Mouse (Mus musculus): ENCODE measurements around the gene Sf3a2.
"Not testable (repeated sequence)": the region's sequence is repeated elsewhere in the genome, so short reads cannot be mapped to it uniquely, and the experiment has no call there.

The Sf3a2 gene

DNA sequence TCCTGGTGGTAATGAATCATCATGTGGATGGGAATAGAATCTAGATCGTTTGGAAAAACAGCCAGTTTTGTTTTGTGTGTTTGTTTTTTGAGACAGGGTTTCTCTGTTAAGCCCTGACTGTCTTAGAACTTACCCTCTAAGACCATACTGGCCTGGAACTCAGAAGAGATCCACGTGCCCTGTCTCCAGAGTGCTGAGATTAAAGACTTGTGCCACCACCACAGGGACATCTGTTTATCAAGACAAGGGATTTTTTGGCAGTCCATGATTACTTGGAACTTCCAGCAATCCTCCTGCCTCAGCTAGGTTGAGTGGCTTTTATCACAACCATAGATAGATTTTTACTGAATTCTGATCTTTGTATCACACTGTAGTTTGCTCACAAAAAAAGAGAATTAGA, 26.8 kb downstream of the Sf3a2 start:
- no peak for DNase-seq (ENCODE audit: low spot score in 2 of 2)

GRCm38 (mm10) chr10:80826151-80827062, 28.4 kb downstream of the Sf3a2 start, which contains the start of gene Oaz1:
Gene Oaz1 (plus strand): TSS chr10:80826656.
- DNase-seq (ENCODE audit: low spot score in 2 of 2), result peak; percentile 100

GRCm38 (mm10) chr10:80827063-80827869, 29.3 kb downstream of the Sf3a2 start:
- no peak for DNase-seq (ENCODE audit: low spot score in 2 of 2)

- DNase-seq (ENCODE audit: low spot score in 2 of 2), result no peak
Measured at GRCm38 (mm10) chr10:80827870-80828420, 29.9 kb downstream of the Sf3a2 start.

DNA sequence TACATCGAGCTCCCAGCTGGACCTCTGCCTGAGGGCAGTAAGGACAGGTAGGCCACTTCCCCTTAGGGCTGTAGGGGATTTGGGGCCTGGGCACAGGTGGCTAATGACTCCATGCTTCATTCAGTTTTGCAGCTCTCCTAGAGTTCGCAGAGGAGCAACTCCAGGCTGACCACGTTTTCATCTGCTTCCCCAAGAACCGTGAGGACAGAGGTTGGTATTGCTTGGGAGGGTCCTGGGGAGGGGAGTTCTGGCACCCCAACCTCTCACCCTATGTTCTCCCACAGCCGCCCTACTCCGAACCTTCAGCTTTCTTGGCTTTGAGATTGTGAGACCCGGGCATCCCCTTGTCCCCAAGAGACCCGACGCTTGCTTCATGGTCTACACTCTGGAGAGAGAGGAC, 30.6 kb downstream of the Sf3a2 start:
- not testable (repeated sequence) for DNase-seq (ENCODE audit: low spot score in 2 of 2)

GRCm38 (mm10) chr10:80829359-80830278, 31.6 kb downstream of the Sf3a2 start:
- no peak for DNase-seq (ENCODE audit: low spot score in 2 of 2)

DNA sequence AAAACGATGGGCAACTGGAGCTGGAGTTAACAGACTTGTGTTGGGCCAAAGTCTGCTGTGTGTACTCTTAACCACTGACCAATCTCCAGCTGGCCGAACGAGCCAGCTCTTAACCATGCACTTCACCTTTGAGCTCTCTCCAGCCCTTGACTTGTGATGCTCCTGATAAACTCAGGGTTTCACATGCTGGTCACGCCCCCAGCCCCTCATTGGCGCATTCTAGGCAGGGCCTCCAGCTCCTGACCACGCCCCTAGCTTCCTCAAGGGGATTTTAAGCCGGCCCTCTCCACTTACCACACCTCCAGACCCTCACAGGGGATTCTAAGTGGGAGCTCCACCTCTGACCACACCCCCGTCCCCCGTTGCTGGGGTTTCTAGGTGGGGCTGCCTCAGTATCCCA, 33.1 kb downstream of the Sf3a2 start:
- DNase-seq (ENCODE audit: low spot score in 2 of 2), result no peak

- DNase-seq (ENCODE audit: low spot score in 2 of 2), result no peak
Measured at GRCm38 (mm10) chr10:80832818-80833217, 34.8 kb downstream of the Sf3a2 start.

GRCm38 (mm10) chr10:80835617-80836016, 37.6 kb downstream of the Sf3a2 start:
- no peak for DNase-seq (ENCODE audit: low spot score in 2 of 2)

DNA sequence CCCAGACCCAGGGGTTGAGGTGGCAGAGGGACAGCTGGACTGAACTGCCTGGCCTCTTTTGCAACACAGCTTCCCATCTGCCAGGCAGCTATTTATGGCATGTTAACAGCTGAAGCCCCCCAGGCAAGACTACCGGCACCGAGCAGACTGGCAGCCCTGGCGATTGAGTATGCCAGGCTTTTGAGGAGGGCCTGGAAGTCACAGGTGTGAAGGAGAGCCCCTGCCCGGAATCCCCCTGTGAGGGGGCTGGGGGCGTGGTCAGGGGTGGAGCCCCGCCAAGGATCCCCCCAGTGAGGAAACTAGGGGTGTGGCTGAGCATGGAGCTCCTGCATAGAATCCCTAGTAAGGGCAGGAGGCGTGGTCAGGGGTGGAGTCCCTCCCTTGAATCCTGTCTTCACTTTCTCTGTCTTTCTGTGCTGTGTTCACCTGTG, 39.0 kb downstream of the Sf3a2 start:
- DNase-seq (ENCODE audit: low spot score in 2 of 2), result no peak

- peak; percentile 64 to 66 for DNase-seq (ENCODE audit: low spot score in 2 of 2)
Measured at GRCm38 (mm10) chr10:80837827-80838226, 39.8 kb downstream of the Sf3a2 start.

GRCm38 (mm10) chr10:80838346-80838912, 40.4 kb downstream of the Sf3a2 start:
- no peak for DNase-seq (ENCODE audit: low spot score in 2 of 2)

DNA sequence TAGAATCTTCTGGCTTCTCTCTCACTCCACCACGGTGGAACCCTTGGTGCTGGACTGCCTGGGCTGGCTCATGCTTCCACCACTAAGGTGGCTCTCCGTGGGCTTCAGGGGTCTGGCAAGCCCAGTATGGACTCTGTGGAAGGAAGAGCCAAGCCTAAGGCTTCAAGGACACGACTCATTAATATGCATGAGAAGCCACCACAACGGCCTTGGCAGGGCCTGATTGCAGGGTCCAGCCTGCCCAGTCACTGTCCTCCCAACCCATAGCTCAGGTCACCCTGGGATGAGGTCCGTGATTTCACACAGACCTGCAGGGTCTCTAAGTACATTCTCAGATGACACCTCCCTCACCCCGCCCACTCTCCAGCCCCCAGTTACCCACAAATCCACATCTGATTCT, 41.9 kb downstream of the Sf3a2 start:
- DNase-seq (ENCODE audit: low spot score in 2 of 2), result no peak

GRCm38 (mm10) chr10:80841685-80842084, 43.7 kb downstream of the Sf3a2 start:
- no peak for DNase-seq (ENCODE audit: low spot score in 2 of 2)

DNA sequence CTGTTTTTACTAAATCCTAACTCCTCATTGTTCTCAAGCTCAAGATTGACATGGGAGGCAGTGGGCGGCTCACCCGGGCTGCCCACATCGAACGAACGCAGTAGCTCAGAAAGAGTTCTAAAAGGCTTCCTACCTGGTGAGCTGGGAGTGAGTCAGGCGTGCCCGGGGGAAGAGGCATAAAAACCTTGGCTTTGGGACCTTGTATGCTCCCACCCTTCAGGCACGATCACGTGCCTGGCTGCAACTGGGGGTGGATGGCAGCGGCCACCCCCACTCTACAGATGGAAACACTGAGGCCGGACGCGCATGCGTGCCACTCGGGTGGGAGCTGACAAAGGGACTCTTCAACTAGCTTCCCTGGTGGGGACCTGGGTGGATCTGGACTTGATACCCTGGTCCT, 44.3 kb downstream of the Sf3a2 start:
- DNase-seq (ENCODE audit: low spot score in 2 of 2), result no peak

DNA sequence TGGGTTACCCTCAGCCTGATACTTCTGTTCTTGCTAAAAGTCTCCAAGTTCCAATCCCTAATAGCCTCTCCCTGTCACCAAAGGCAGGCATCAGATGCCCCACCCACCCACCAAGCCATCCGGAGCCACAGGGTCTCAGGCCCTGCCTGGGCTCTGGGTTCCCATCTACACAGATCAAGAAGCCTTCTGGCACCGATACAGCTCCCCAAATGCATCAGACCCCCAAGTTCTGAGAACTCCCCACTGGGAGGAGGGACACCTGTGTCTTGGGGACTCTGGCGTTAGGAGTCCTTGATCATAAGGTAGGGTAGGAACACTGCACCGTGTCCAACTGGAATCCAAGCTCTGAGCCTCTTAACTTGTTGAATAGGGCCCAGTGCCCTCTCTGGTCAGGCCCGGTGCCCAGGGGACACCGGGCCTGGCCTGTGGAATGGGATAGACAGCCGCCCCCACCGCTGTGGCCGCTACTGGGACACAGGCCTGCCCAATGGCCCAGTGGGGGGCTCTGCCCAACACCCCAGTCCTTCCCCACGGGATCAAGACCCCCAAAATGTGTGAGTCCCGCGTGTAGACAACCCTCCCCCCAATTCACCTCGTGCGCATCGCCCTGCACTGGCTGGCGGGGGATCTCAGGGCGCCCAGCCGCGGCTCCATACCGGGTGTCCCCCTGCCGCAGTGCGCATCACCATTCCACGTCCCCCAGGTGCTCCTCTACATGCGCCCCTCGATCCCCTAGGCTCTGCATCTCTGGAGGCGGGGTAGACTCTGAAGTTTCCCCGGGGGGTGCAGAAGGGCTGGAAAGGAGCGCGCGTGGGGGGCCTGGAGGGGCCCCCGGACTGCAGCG, 45.3 kb downstream of the Sf3a2 start:
- DNase-seq (ENCODE audit: low spot score in 2 of 2), result no peak

- DNase-seq (ENCODE audit: low spot score in 2 of 2), result no peak
Measured at GRCm38 (mm10) chr10:80843931-80844547, 46.0 kb downstream of the Sf3a2 start, which contains the start of gene Lingo3. Gene Lingo3 (minus strand): TSS chr10:80844039.

- DNase-seq (ENCODE audit: low spot score in 2 of 2), result no peak
Measured at GRCm38 (mm10) chr10:80845055-80845693, 47.2 kb downstream of the Sf3a2 start.

- DNase-seq (ENCODE audit: low spot score in 2 of 2), result no peak
Measured at GRCm38 (mm10) chr10:80845732-80846131, 47.7 kb downstream of the Sf3a2 start.
